Mouse (Mus musculus) olfactory bulb, adult 2 months (tissue): ENCODE data around the gene Inf2. TPM values are rescaled to one million over a fixed set of nuclear protein-coding genes. Genes with fewer than 3 reads are reported as not detected.

Source experiments
- H3K27ac ChIP-seq: fragments of 200-500 bp; 2 replicates; pipeline ENCODE4 v1.5.1; 2012; ENCODE audit warnings: low read depth, low read length; ENCODE audit not compliant: insufficient read depth
- H3K4me1 ChIP-seq: fragments of 200-500 bp; 2 replicates; pipeline ENCODE4 v1.6.1; 2012; ENCODE audit warnings: low read length; ENCODE audit not compliant: control insufficient read depth, insufficient read depth
- H3K4me3 ChIP-seq: fragments of 200-500 bp; 2 replicates; pipeline ENCODE4 v1.5.1; 2012; ENCODE audit warnings: mild to moderate bottlenecking, low read depth, low read length, moderate library complexity; ENCODE audit not compliant: insufficient read depth
- CTCF ChIP-seq: fragments of 200-500 bp; IDR thresholded peaks from 2 replicates; pipeline ENCODE4 v1.5.1; 2012; ENCODE audit warnings: low read depth, mild to moderate bottlenecking, low read length, moderate library complexity; ENCODE audit not compliant: insufficient read depth
- POLR2A ChIP-seq: fragments of 200-500 bp; IDR thresholded peaks from 2 replicates; pipeline ENCODE4 v1.6.1; 2012; ENCODE audit warnings: mild to moderate bottlenecking, low read depth, low read length, moderate library complexity; ENCODE audit not compliant: insufficient read depth
- WGBS: fragments of 180-500 bp; shearing (Covaris S2); methylation state at CpG from one replicate; pipeline ENCODE4 v1.1.7; 2018; 5-methylcytosine and 5-hydroxymethylcytosine counted together
- polyA plus RNA-seq: library from polyadenylated mRNA; stranded (reverse); fragments of >200 nt; gene quantifications from 2 replicates; pipeline ENCODE4 v1.2.4, GENCODE M21; 2012; ENCODE audit warnings: low replicate concordance; ENCODE audit not compliant: missing spikeins, insufficient read depth, insufficient read length

Inf2 gene
- polyA plus RNA-seq, 1 experiment: not detected

DNA sequence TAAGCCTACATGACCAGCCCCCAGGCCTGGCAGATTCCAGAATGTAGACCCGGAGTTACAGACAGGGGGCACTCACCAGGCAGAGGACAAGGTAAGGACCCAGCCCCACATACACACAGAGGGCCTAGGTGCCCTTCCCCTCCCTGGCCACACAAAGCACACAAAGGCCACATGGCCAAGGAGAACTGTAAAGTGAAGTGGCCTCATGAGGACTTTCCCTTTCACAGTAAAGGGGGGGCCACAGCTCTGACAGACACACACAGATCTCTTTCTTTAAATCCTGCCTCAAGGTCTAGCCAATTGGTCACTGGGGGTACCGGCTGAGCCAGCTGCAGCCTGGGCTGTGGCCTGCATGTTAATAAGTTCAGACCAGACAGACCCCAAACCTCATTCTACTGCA is 75.5 kb downstream of the Inf2 start:
- Histone ChIP-seq H3K4me1 (peaks cover 52% of the 10 kb centered on the region), H3K4me3 (no peak overlapping the region), H3K27ac (no peak overlapping the region)
- TF ChIP-seq POLR2A (no peak), CTCF (0 out of 2 replicates have a peak, but pooled peaks have one; percentile 2)
- WGBS: 21% methylated on average over 2 of the region's 2 CpGs

- peaks cover 54% of the 10 kb centered on the region for H3K4me1 ChIP-seq
- H3K4me3 ChIP-seq: no peak overlapping the region
- no peak overlapping the region for H3K27ac ChIP-seq
- 39% methylated on average over 5 of the region's 5 CpGs for WGBS
- TF ChIP-seq POLR2A: no peak
- TF ChIP-seq CTCF: no peak
Observed at GRCm38 (mm10) chr12:112664656-112665055, 76.1 kb downstream of the Inf2 start.

Other genes with a start within 250 kb of the Inf2 start
- not detected in 2 replicates for gene A530016L24Rik, start 99.3 kb upstream of the Inf2 start, polyA plus RNA-seq
- gene Tmem179, start 72.0 kb upstream of the Inf2 start, polyA plus RNA-seq: not detected in 2 replicates
- not detected in 2 replicates for gene Adssl1, start 31.3 kb downstream of the Inf2 start, polyA plus RNA-seq
- not detected in 2 replicates for gene Siva1, start 55.9 kb downstream of the Inf2 start, polyA plus RNA-seq
- not detected in 2 replicates for gene Akt1, start 86.1 kb downstream of the Inf2 start, polyA plus RNA-seq
- gene Zbtb42, start 90.0 kb downstream of the Inf2 start, polyA plus RNA-seq: not detected in 2 replicates
- gene Cep170b, start 131.7 kb downstream of the Inf2 start, polyA plus RNA-seq: not detected in 2 replicates
- not detected in 2 replicates for gene Pld4, start 171.9 kb downstream of the Inf2 start, polyA plus RNA-seq
- not detected in 2 replicates for gene Ahnak2, start 213.9 kb downstream of the Inf2 start, polyA plus RNA-seq
- not detected in 2 replicates for gene Clba1, start 220.2 kb downstream of the Inf2 start, polyA plus RNA-seq
- gene Cdca4, start 240.6 kb downstream of the Inf2 start, polyA plus RNA-seq: not detected in 2 replicates